In the genomic region with DNA sequence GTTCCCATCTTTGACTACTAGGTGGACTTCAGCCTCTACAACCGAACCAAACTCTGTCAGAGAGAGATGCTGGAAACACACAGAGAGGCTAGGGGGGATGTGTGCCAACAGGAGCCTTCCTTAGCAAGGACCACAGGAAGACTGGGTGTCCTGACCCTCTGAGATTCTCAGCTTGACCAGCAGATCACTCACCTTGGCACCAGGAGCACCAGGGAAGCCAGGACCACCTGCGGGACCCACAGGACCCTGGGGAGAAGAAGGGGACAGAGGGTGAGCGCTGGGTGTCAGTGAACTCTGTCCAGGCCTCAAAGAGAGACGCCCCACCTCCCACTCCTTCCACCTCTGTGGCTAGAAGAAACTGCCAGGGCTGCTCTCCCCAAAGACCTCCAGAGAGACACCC, we compare ENCODE assay signal across 12 mouse cellular contexts. TPM values are rescaled to one million over a fixed set of nuclear protein-coding genes. Genes with fewer than 3 reads are reported as not detected.
DNase-seq lines count a peak whose midpoint lies in the region; ATAC-seq and TF ChIP-seq lines count a peak whose summit lies in the region.
"Had no signal": no experiment of that assay in that cellular context is flagged by ENCODE, and none has a peak within 500 bp of the region (broad histone marks: within the 10 kb centered on the region; RNA-seq: fewer than 3 reads in every experiment).

No protein-coding gene starts in this region.

- WGBS in hindbrain, embryonic 11.5 days, result 5% methylated on average over 4 of the region's 4 CpGs
- WGBS in hindbrain, postnatal 0 days, result 21% methylated on average over 4 of the region's 4 CpGs
- WGBS in embryonic facial prominence, embryonic 14.5 days, result 14% methylated on average over 4 of the region's 4 CpGs
- WGBS in limb, embryonic 11.5 days, result 23% methylated on average over 4 of the region's 4 CpGs
- WGBS in midbrain, postnatal 0 days, result 15% methylated on average over 4 of the region's 4 CpGs

- H3K9ac ChIP-seq in hindbrain, embryonic 11.5 days (ENCODE audit: low read depth, low read length), result peak overlapping the region; percentile 56; the same call in 1 of the 2 replicates
- no peak overlapping the region for H3K9ac ChIP-seq in hindbrain, postnatal 0 days (replicated peaks; ENCODE audit: low read length)
- peak overlapping the region; percentile 5; the same call in 1 of the 2 replicates for H3K9ac ChIP-seq in embryonic facial prominence, embryonic 14.5 days (ENCODE audit: low read depth, low read length)
- H3K9ac ChIP-seq in limb, embryonic 11.5 days (ENCODE audit: low read length), result peak overlapping the region; percentile 32; the same call in 1 of the 2 replicates
- no peak overlapping the region for H3K9ac ChIP-seq in midbrain, postnatal 0 days (replicated peaks; ENCODE audit: low read length, poor library complexity, severe bottlenecking)

- peak overlapping the region; percentile 96 for H3K27ac ChIP-seq in hindbrain, embryonic 11.5 days (ENCODE audit: low read depth, low read length)
- H3K27ac ChIP-seq in hindbrain, postnatal 0 days, result no peak overlapping the region
- H3K27ac ChIP-seq in embryonic facial prominence, embryonic 14.5 days (replicated peaks; ENCODE audit: low read depth, low read length), result peak overlapping the region; percentile 76
- H3K27ac ChIP-seq in limb, embryonic 11.5 days (replicated peaks; ENCODE audit: low read depth, low read length), result peak overlapping the region; percentile 86
- no peak overlapping the region for H3K27ac ChIP-seq in midbrain, postnatal 0 days (ENCODE audit: low read depth, low read length)
- H3K27ac ChIP-seq: heart, adult 2 months had no signal

- H3K27me3 ChIP-seq in hindbrain, embryonic 11.5 days (ENCODE audit: control insufficient read depth, insufficient read depth, low read length), result no peaks in the 10 kb centered on the region
- no peaks in the 10 kb centered on the region for H3K27me3 ChIP-seq in hindbrain, postnatal 0 days (ENCODE audit: insufficient read depth, low read length)
- no peaks in the 10 kb centered on the region for H3K27me3 ChIP-seq in embryonic facial prominence, embryonic 14.5 days (replicated peaks; ENCODE audit: control insufficient read depth, insufficient read depth, low read length)
- H3K27me3 ChIP-seq in limb, embryonic 11.5 days (ENCODE audit: control insufficient read depth, insufficient read depth, low read length), result no peaks in the 10 kb centered on the region
- H3K27me3 ChIP-seq in midbrain, postnatal 0 days (ENCODE audit: insufficient read depth, low read length), result no peaks in the 10 kb centered on the region

- DNase-seq in hindbrain, embryonic 11.5 days (ENCODE audit: low spot score), result peak; percentile 28
- no peak for DNase-seq in hindbrain, postnatal 0 days (ENCODE audit: low spot score)
- DNase-seq in embryonic facial prominence, embryonic 14.5 days (ENCODE audit: low spot score), result no peak
- DNase-seq in limb, embryonic 11.5 days (ENCODE audit: low spot score), result no peak
- no peak for DNase-seq in midbrain, postnatal 0 days (ENCODE audit: low spot score)
- DNase-seq in heart, adult 8-10 months (ENCODE audit: low spot score), result no peak
- DNase-seq: heart, adult 2 months; right cerebral cortex, postnatal 14 days; thymus, postnatal 4 days had no signal

- no peak overlapping the region for H3K4me3 ChIP-seq in hindbrain, embryonic 11.5 days (ENCODE audit: low read depth, low read length)
- H3K4me3 ChIP-seq in hindbrain, postnatal 0 days (ENCODE audit: low read length), result no peak overlapping the region
- H3K4me3 ChIP-seq in embryonic facial prominence, embryonic 14.5 days (ENCODE audit: low read depth, low read length), result no peak overlapping the region
- H3K4me3 ChIP-seq in limb, embryonic 11.5 days (ENCODE audit: low read depth, low read length), result no peak overlapping the region; the same call in 1 of the 2 replicates
- no peak overlapping the region for H3K4me3 ChIP-seq in midbrain, postnatal 0 days (ENCODE audit: low read depth, low read length)
- H3K4me3 ChIP-seq: heart, adult 2 months had no signal

- peaks cover 25% of the 10 kb centered on the region for H3K4me1 ChIP-seq in hindbrain, embryonic 11.5 days (replicated peaks; ENCODE audit: control insufficient read depth, insufficient read depth, low read length)
- H3K4me1 ChIP-seq in hindbrain, postnatal 0 days (ENCODE audit: insufficient read depth, low read length), result peaks cover 24% of the 10 kb centered on the region
- peaks cover 32% of the 10 kb centered on the region for H3K4me1 ChIP-seq in embryonic facial prominence, embryonic 14.5 days (ENCODE audit: control insufficient read depth, insufficient read depth, low read length)
- peaks cover 42% of the 10 kb centered on the region for H3K4me1 ChIP-seq in limb, embryonic 11.5 days (ENCODE audit: control insufficient read depth, insufficient read depth, low read length)
- H3K4me1 ChIP-seq in midbrain, postnatal 0 days (ENCODE audit: insufficient read depth, low read length), result peaks cover 17% of the 10 kb centered on the region

- no peak for ATAC-seq in hindbrain, embryonic 11.5 days (ENCODE audit: low FRiP score)
- ATAC-seq in hindbrain, postnatal 0 days, result no peak
- ATAC-seq in embryonic facial prominence, embryonic 14.5 days (ENCODE audit: low read depth), result no peak
- ATAC-seq in limb, embryonic 11.5 days (ENCODE audit: insufficient number of reproducible peaks, low FRiP score, low TSS enrichment, low read depth), result no peak
- ATAC-seq in midbrain, postnatal 0 days (ENCODE audit: low FRiP score), result no peak
- ATAC-seq in erythroblast, adult 5-6 weeks (replicated peaks; ENCODE audit: low FRiP score, poor library complexity, severe bottlenecking), result no peak

- H3K4me2 ChIP-seq in hindbrain, embryonic 11.5 days (replicated peaks; ENCODE audit: low read depth, low read length), result peak overlapping the region; percentile 34
- H3K4me2 ChIP-seq in hindbrain, postnatal 0 days (ENCODE audit: low read depth, low read length), result no peak overlapping the region
- no peak overlapping the region; the same call in 1 of the 2 replicates for H3K4me2 ChIP-seq in embryonic facial prominence, embryonic 14.5 days (ENCODE audit: low read depth, low read length)
- peak overlapping the region; percentile 42; the same call in 1 of the 2 replicates for H3K4me2 ChIP-seq in limb, embryonic 11.5 days (ENCODE audit: low read depth, severe bottlenecking)
- H3K4me2 ChIP-seq in midbrain, postnatal 0 days (ENCODE audit: low read depth, low read length, poor library complexity, severe bottlenecking), result peak overlapping the region; percentile 35; the same call in 1 of the 2 replicates

- peaks cover 8% of the 10 kb centered on the region for H3K36me3 ChIP-seq in hindbrain, embryonic 11.5 days (ENCODE audit: control insufficient read depth, insufficient read depth, low read length)
- no peaks in the 10 kb centered on the region for H3K36me3 ChIP-seq in hindbrain, postnatal 0 days (ENCODE audit: insufficient read depth, low read length)
- peaks cover 22% of the 10 kb centered on the region; the same call in 1 of the 2 replicates for H3K36me3 ChIP-seq in embryonic facial prominence, embryonic 14.5 days (ENCODE audit: control insufficient read depth, insufficient read depth, low read length)
- H3K36me3 ChIP-seq in limb, embryonic 11.5 days (ENCODE audit: control insufficient read depth, insufficient read depth, low read length), result peaks cover 9% of the 10 kb centered on the region; the same call in 1 of the 2 replicates
- no peaks in the 10 kb centered on the region for H3K36me3 ChIP-seq in midbrain, postnatal 0 days (ENCODE audit: insufficient read depth, low read length)

- TF ChIP-seq CTCF in hindbrain, postnatal 0 days (IDR thresholded peaks at IDR 0.05; ENCODE audit: low read depth), result no peak
- TF ChIP-seq CTCF in midbrain, postnatal 0 days (IDR thresholded peaks at IDR 0.05), result no peak

- H3K9me3 ChIP-seq in hindbrain, embryonic 11.5 days (ENCODE audit: control insufficient read depth, low read length), result no peaks in the 10 kb centered on the region
- no peaks in the 10 kb centered on the region for H3K9me3 ChIP-seq in hindbrain, postnatal 0 days (ENCODE audit: low read length)
- no peaks in the 10 kb centered on the region for H3K9me3 ChIP-seq in embryonic facial prominence, embryonic 14.5 days (ENCODE audit: control insufficient read depth, low read length)
- no peaks in the 10 kb centered on the region for H3K9me3 ChIP-seq in limb, embryonic 11.5 days (ENCODE audit: control insufficient read depth, low read length)
- H3K9me3 ChIP-seq in midbrain, postnatal 0 days (ENCODE audit: low read length), result no peaks in the 10 kb centered on the region

RNA-seq across cellular contexts. Expression of gene Col2a1, which starts 13.8 kb away (rescaled TPM):
- 128 and 132 TPM in 2 replicates for polyA plus RNA-seq in hindbrain, embryonic 11.5 days (2014; fragmentation: Nextera tagmentation; extraction: Ambion mirVana)
- 19.3 and 28.9 TPM in 2 replicates for total RNA-seq in hindbrain, postnatal 0 days (2014; rRNA removed)
- 7.4 and 8.1 TPM in 2 replicates for polyA plus RNA-seq in hindbrain, postnatal 0 days (2015; fragmentation: Nextera tagmentation; extraction: Ambion mirVana)
- polyA plus RNA-seq in embryonic facial prominence, embryonic 14.5 days (2014; fragmentation: Nextera tagmentation; extraction: Ambion mirVana), result 372 and 595 TPM in 2 replicates
- polyA plus RNA-seq in limb, embryonic 11.5 days (2014; fragmentation: Nextera tagmentation; extraction: Ambion mirVana), result 237 and 243 TPM in 2 replicates
- total RNA-seq in midbrain, postnatal 0 days (2014; rRNA removed), result 13.8 and 17.8 TPM in 2 replicates
- 4.9 and 6.2 TPM in 2 replicates for polyA plus RNA-seq in midbrain, postnatal 0 days (2015; fragmentation: Nextera tagmentation; extraction: Ambion mirVana)
- total RNA-seq in erythroblast, adult 5-6 weeks (2015; ENCODE audit: low replicate concordance), result not detected in 2 replicates
- total RNA-seq in erythroblast, adult 5-6 weeks (2017; ENCODE audit: low replicate concordance), result not detected in 2 replicates
- total RNA-seq in heart, adult 8-10 months (2022), result under 1 TPM in 2 of 4 experiments, not detected in 2; 0.06 to 0.19 TPM
- total RNA-seq: adrenal gland, postnatal 14 days; megakaryocyte-erythroid progenitor cell, adult 5-6 weeks had no signal

RNA-seq across cellular contexts. Expression of gene Tmem106c, which starts 26.7 kb away (rescaled TPM):
- 52.0 and 59.9 TPM in 2 replicates for polyA plus RNA-seq in hindbrain, embryonic 11.5 days (2014; fragmentation: Nextera tagmentation; extraction: Ambion mirVana)
- total RNA-seq in hindbrain, postnatal 0 days (2014; rRNA removed), result 53.7 and 57.9 TPM in 2 replicates
- 55.9 and 57.9 TPM in 2 replicates for polyA plus RNA-seq in hindbrain, postnatal 0 days (2015; fragmentation: Nextera tagmentation; extraction: Ambion mirVana)
- 47.2 and 51.6 TPM in 2 replicates for polyA plus RNA-seq in embryonic facial prominence, embryonic 14.5 days (2014; fragmentation: Nextera tagmentation; extraction: Ambion mirVana)
- 34.7 and 36.8 TPM in 2 replicates for polyA plus RNA-seq in limb, embryonic 11.5 days (2014; fragmentation: Nextera tagmentation; extraction: Ambion mirVana)
- total RNA-seq in midbrain, postnatal 0 days (2014; rRNA removed), result 40.3 and 57.7 TPM in 2 replicates
- 43.8 and 49.2 TPM in 2 replicates for polyA plus RNA-seq in midbrain, postnatal 0 days (2015; fragmentation: Nextera tagmentation; extraction: Ambion mirVana)
- 8.2 and 18.3 TPM in 2 replicates for total RNA-seq in erythroblast, adult 5-6 weeks (2015; ENCODE audit: low replicate concordance)
- total RNA-seq in erythroblast, adult 5-6 weeks (2017; ENCODE audit: low replicate concordance), result 1.4 and 4.3 TPM in 2 replicates
- 10 to 100 TPM; 12.8 to 17.9 (median 14.9) TPM for total RNA-seq in heart, adult 8-10 months (2022)

Comparison
In these comparisons a context has a peak if more than half of its experiments do, and no peak if none do; other contexts are left out.
1. H3K27ac ChIP-seq: peak in hindbrain, embryonic 11.5 days (single experiment), embryonic facial prominence, embryonic 14.5 days (single experiment) and limb, embryonic 11.5 days (single experiment); none in hindbrain, postnatal 0 days (single experiment) and midbrain, postnatal 0 days (single experiment).
2. H3K4me2 ChIP-seq: peak in hindbrain, embryonic 11.5 days (single experiment), limb, embryonic 11.5 days (single experiment) and midbrain, postnatal 0 days (single experiment); none in hindbrain, postnatal 0 days (single experiment) and embryonic facial prominence, embryonic 14.5 days (single experiment).
3. H3K9ac ChIP-seq: peak in hindbrain, embryonic 11.5 days (single experiment), embryonic facial prominence, embryonic 14.5 days (single experiment) and limb, embryonic 11.5 days (single experiment); none in hindbrain, postnatal 0 days (single experiment) and midbrain, postnatal 0 days (single experiment).
4. RNA of gene Col2a1, which starts 13.8 kb away (polyA plus RNA-seq): 372 to 595 TPM in embryonic facial prominence, embryonic 14.5 days, 237 to 243 TPM in limb, embryonic 11.5 days and 128 to 132 TPM in hindbrain, embryonic 11.5 days; 7.4 to 8.1 TPM in hindbrain, postnatal 0 days and 4.9 to 6.2 TPM in midbrain, postnatal 0 days; every median in the first group is over 10 times any median in the second.